Mouse (Mus musculus): ENCODE data around the gene Rab40b.
A peak's percentile ranks its signal among the peaks of the same experiment; 100 is the strongest.
"Not testable (repeated sequence)": the region's sequence is repeated elsewhere in the genome, so short reads cannot be mapped to it uniquely, and the experiment has no call there.

Gene Rab40b

DNA sequence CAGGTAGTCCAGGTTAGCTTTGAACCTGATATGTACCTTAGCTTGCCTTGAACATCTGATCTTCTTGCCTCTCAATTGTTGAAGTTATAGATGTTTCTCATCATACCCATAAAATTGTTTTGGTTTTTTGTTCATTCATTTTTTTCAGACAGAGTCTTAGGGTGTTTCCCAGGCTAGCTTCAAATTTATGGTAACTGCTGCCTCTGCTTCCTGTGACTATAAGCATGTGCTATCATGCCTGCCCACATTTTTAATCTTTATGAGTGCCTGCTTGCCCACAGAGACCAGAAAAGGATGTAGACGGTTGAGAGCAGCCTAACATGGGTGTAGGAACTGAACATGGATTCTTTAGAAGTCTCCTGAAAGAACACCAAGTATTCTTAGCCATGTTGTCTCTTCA is 19.3 kb downstream of the Rab40b start:
- DNase-seq (ENCODE audit: low spot score) = no peak

GRCm38 (mm10) chr11:121367170-121367707 is 20.8 kb downstream of the Rab40b start:
- no peak for DNase-seq (ENCODE audit: low spot score)

DNA sequence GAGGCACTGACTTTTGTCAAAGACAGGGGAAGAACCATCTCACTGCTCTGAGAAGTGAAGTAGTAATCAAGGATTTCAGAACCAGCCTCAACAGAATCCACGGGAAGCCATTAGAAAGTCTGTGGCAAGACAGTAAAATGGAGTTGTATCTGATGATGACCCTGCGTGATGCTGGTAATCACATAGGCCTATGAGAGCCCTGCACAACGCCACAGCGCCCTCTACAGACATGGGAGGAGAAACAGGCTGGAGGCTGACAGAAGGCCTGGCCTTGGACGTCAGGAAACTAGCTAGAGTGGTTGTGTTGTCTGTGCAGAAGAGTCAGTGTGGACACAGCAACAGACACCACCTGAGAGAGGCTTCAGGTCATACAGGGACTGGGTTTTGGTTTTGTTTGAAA is 25.8 kb downstream of the Rab40b start:
- peak; percentile 59 for DNase-seq (ENCODE audit: low spot score)

- peak; percentile 98 for DNase-seq (ENCODE audit: low spot score)
Observed at GRCm38 (mm10) chr11:121354091-121354707, 33.9 kb downstream of the Rab40b start, which contains the start of gene Wdr45b. Wdr45b (minus strand) TSS chr11:121354445.

- peak; percentile 43 for DNase-seq (ENCODE audit: low spot score)
Observed at GRCm38 (mm10) chr11:121353326-121354090, 34.5 kb downstream of the Rab40b start.

- not testable (repeated sequence) for DNase-seq (ENCODE audit: low spot score)
Observed at GRCm38 (mm10) chr11:121348727-121349126, 39.3 kb downstream of the Rab40b start.

DNA sequence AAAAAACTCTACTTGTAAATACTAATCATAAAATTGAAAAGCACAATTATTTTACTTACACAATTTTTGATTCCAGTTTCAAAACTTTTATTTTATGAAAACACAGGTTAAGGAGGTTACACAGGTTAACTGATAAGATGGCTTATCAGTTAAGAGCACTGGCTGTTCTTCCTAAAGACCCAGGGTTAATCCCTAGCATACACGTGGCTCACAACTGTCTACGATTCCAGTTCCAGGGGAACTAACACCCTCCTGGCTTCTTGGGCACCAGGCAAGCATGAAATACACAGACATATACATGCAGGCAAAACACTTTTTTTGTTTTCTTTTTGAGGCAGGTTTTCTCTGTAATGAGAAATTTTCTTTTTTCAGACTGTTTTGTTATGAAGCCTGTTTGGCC is 39.9 kb downstream of the Rab40b start:
- DNase-seq (ENCODE audit: low spot score) = no peak

DNA sequence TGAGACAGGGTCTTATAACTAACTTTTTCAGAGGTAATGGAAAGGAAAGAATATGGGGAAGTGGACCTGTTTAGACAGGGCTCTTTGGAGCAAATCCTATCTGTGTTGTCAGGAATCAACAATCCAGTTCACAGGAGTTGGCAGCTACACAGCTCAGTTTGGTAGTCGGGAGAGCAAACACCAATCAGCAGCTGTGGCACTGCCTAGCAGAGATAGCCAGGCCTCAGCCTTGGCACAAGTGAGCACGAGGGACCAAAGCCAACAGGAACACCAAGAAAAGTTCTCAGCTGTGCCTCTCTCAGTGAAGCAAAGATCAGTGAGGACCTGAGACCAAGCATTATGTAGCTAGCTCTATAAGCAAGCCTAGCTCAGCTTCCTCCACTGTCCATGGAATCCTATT is 41.0 kb downstream of the Rab40b start:
- DNase-seq (ENCODE audit: low spot score) = peak; percentile 37

GRCm38 (mm10) chr11:121342423-121342822 is 45.6 kb downstream of the Rab40b start:
- not testable (repeated sequence) for DNase-seq (ENCODE audit: low spot score)

GRCm38 (mm10) chr11:121340287-121340686 is 47.8 kb downstream of the Rab40b start:
- no peak for DNase-seq (ENCODE audit: low spot score)

DNA sequence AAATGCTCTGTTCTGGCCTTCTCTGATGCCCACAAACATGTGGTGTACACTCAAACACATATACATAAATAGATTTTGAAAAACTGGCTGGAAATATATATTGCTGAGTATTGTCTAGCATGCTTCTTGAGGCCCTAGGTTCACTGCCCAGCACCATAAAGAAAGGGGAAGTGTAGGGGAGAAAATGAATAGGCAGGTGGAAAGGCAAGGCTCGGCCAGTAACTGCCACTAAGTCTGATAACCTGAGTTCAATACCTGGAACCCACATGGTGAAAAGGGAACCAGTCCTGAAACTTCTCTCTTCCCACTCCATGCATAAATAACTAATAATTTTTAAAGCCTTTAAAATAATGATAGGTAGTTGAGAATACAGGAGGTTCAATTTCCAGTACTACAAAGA is 48.4 kb downstream of the Rab40b start:
- DNase-seq (ENCODE audit: low spot score) = no peak

- DNase-seq (ENCODE audit: low spot score) = no peak
Observed at GRCm38 (mm10) chr11:121331641-121332040, 56.4 kb downstream of the Rab40b start.

DNA sequence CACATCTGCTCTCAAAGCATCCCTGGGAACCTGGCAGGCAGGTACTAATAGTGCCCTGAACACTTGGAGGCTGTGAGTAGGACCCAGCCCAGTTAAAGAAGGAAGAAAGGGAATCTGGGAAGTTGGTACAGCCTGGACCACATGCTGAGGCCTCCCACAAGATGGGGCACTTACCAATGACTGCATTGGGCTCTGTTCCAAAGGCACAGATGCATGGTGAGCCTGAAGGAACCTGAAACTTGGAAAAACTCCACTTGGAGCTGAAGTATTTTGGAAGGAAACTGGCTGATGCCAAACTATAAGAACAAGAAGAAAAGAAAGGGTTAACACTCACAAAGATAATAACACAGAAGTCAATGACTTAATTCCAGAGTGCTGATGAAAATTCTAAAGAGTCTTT is 59.4 kb downstream of the Rab40b start:
- DNase-seq (ENCODE audit: low spot score) = no peak

- DNase-seq (ENCODE audit: low spot score) = no peak
Observed at GRCm38 (mm10) chr11:121328206-121328605, 59.8 kb downstream of the Rab40b start.

DNA sequence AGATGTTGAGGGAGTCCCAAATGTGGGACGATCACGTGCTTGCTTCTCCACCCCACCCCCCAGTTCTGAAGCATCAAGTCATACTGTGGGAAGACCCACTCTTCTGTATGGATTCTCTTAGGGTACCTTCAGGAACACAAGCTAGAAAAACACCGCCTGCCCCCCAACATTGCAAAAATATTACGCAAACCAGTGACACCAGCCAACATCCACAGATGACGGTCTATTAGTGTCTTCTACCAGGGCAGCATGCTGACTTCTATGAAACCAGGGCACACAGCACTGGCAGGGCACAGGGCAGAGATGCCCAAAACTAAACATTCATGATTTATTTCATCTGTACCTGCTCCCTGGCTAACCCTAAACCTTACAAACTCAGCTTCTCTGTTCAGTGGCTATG is 61.4 kb downstream of the Rab40b start:
- no peak for DNase-seq (ENCODE audit: low spot score)

GRCm38 (mm10) chr11:121326034-121326433 is 62.0 kb downstream of the Rab40b start:
- no peak for DNase-seq (ENCODE audit: low spot score)

GRCm38 (mm10) chr11:121307712-121308111 is 80.3 kb downstream of the Rab40b start:
- not testable (repeated sequence) for DNase-seq (ENCODE audit: low spot score)

DNA sequence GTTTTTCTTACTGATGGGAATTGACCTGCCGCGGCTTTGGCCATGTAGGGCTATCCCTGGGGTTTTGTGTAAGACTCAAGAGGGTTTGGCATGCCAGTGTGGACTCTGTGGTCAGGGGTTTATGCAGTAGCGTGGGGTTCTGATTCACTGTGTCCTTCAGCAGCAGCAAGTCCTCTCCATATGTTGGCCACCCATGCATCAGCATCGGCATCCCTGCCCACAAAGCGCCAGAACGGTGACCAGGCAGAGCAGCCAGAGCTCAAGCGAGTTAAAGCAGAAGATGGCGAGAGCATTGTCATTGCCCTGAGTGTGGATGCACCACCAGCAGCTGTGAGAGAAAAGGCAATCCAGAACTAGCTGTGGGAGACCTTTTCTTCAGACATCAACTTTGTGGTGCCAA is 81.4 kb downstream of the Rab40b start:
- DNase-seq (ENCODE audit: low spot score) = no peak

Data from ovary, postnatal 36 days (tissue).